Mouse (Mus musculus) effector memory CD4-positive, alpha-beta T cell, adult 7 months (primary cell): ENCODE data around the gene Slc17a4. TPM values are rescaled to one million over a fixed set of nuclear protein-coding genes. Genes with fewer than 3 reads are reported as not detected.

Experiments
- polyA plus RNA-seq: library from polyadenylated mRNA; unstranded; fragments of 100-300 nt; shearing (Covaris generic); gene quantifications from one replicate; pipeline ENCODE4 v1.2.1, GENCODE M21; 2017

Gene Slc17a4
- 0.15 TPM for polyA plus RNA-seq

GRCm38 (mm10) chr13:23914376-23915167 lies at the start of gene Slc17a4:
Gene Slc17a4 (minus strand): TSS chr13:23915009.

GRCm38 (mm10) chr13:23934211-23934520 lies 19.4 kb upstream of the Slc17a4 start, which contains the start of gene Hist1h2aa:
Gene Hist1h2aa (plus strand): TSS chr13:23934462.

GRCm38 (mm10) chr13:23933421-23934210 lies 18.8 kb upstream of the Slc17a4 start, which contains the start of gene Hist1h2ba:
Gene Hist1h2ba (minus strand): TSS chr13:23934156.

DNA sequence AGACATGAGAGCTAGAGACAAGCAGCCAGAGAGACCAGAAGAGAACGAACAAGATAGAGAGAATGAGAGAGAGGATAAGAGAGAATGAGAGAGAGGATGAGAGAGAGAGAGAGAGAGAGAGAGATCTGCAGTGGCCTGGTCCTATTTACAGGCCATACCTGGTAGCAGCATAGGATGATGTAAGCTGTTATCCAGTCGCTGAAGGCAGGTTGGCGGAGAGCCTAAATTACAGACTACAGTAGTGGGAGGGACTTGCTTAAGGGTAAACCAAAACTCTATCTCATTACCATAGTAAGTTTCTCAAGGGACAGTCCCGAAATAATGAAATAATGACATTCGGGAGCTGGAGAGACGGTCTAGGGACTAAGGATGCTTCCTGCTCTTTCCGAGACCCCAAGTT lies 47.4 kb downstream of the Slc17a4 start, which contains the start of gene Slc17a1:
Slc17a1 (plus strand) TSS at position 346 of the 400 bp plus-strand sequence.

Other genes with a start within 250 kb of the Slc17a4 start
- gene Hist1h2ac, start 231.1 kb downstream of the Slc17a4 start, polyA plus RNA-seq, result not detected
- 12.6 TPM for gene Hist1h2bc, start 230.8 kb downstream of the Slc17a4 start, polyA plus RNA-seq
- not detected for gene Hist1h1t, start 219.2 kb downstream of the Slc17a4 start, polyA plus RNA-seq
- 3.6 TPM for gene Hist1h4c, start 216.6 kb downstream of the Slc17a4 start, polyA plus RNA-seq
- gene Hfe, start 204.2 kb downstream of the Slc17a4 start, polyA plus RNA-seq, result not detected
- gene Hist1h1c, start 176.2 kb downstream of the Slc17a4 start, polyA plus RNA-seq, result 38.7 TPM
- not detected for gene Hist1h3c, start 169.4 kb downstream of the Slc17a4 start, polyA plus RNA-seq
- gene Hist1h2bb, start 168.3 kb downstream of the Slc17a4 start, polyA plus RNA-seq, result not detected
- not detected for gene Hist1h2ab, start 163.9 kb downstream of the Slc17a4 start, polyA plus RNA-seq
- gene Hist1h3b, start 162.7 kb downstream of the Slc17a4 start, polyA plus RNA-seq, result not detected
- gene Hist1h4b, start 158.0 kb downstream of the Slc17a4 start, polyA plus RNA-seq, result 6.7 TPM
- gene Hist1h4a, start 153.8 kb downstream of the Slc17a4 start, polyA plus RNA-seq, result 1.1 TPM
- 3.4 TPM for gene Hist1h3a, start 152.6 kb downstream of the Slc17a4 start, polyA plus RNA-seq
- gene Hist1h1a, start 151.3 kb downstream of the Slc17a4 start, polyA plus RNA-seq, result not detected
- not detected for gene Trim38, start 145.1 kb downstream of the Slc17a4 start, polyA plus RNA-seq
- gene Slc17a2, start 108.0 kb downstream of the Slc17a4 start, polyA plus RNA-seq, result not detected
- not detected for gene Slc17a3, start 75.6 kb downstream of the Slc17a4 start, polyA plus RNA-seq
- 0.73 TPM for gene Slc17a1, start 47.3 kb downstream of the Slc17a4 start, polyA plus RNA-seq
- not detected for gene Hist1h2ba, start 19.1 kb upstream of the Slc17a4 start, polyA plus RNA-seq
- gene Hist1h2aa, start 19.5 kb upstream of the Slc17a4 start, polyA plus RNA-seq, result not detected
- gene Scgn, start 76.2 kb upstream of the Slc17a4 start, polyA plus RNA-seq, result not detected